Mouse (Mus musculus): ENCODE data around the gene Hist3h2ba. TPM values are rescaled to one million over a fixed set of nuclear protein-coding genes. Genes with fewer than 3 reads are reported as not detected.

Hist3h2ba gene
- polyA plus RNA-seq, 1 experiment = 101 TPM

DNA sequence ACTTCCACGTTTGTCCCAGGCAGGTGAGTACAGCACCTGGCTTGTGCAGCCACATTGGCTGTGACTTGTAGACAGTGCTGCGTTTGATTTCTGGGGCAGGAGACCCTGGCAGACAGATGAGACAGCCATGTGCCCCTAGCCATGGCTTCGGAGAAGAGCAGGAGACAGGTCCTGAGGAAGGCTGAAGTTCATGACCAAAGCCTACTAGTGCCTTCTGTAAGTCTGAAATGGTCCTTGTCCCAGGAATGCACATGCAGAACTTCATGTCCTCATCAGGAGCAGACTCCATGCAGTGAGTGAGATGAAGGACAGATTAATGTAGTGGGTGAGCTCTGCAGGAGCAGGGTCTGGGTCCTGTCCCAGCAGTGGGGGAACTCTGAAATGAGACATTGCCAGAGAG is 43.2 kb downstream of the Hist3h2ba start:
- Histone ChIP-seq H3K27ac (ENCODE audit: insufficient read depth, low read length) (no peak overlapping the region), H3K4me1 (ENCODE audit: control insufficient read depth, insufficient read depth, low read length) (peaks cover 1% of the 10 kb centered on the region; the same call in 1 of the 2 replicates), H3K4me3 (ENCODE audit: insufficient read depth, low read length) (no peak overlapping the region)
- TF ChIP-seq POLR2A (IDR thresholded peaks at IDR 0.05; ENCODE audit: extremely low read depth, insufficient read depth, low read length) (no peak), CTCF (IDR thresholded peaks at IDR 0.05; ENCODE audit: extremely low read depth, insufficient read depth, low read length) (no peak)

DNA sequence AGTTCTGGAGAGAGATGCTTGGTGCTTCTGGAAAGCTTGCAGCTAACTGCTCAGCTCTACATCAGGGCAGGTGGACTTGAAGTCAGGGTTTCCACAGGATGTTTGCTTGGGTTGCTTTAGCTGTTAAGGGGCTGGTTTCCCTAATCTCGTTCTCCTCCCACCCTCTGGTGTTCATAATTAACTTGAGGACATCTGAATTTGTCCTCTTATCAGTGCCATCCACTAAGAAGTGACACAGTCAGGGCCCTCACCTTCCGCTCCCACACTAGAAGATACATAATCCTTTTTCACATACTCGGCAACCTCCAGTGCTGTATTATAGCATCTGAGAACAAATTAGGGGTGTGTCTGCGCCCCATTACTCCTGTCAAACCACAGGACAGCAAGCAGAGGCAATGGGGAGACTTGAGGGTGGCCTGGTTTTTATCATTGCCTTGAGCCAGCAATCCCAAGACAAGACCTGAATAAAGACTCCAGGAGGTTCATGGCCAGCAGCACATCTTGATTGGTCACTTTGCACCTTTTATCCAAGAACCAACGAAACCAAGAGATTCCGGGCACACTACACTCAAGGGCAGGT is 44.5 kb downstream of the Hist3h2ba start:
- peaks cover 1% of the 10 kb centered on the region; the same call in 1 of the 2 replicates for H3K4me1 ChIP-seq (ENCODE audit: control insufficient read depth, insufficient read depth, low read length)

DNA sequence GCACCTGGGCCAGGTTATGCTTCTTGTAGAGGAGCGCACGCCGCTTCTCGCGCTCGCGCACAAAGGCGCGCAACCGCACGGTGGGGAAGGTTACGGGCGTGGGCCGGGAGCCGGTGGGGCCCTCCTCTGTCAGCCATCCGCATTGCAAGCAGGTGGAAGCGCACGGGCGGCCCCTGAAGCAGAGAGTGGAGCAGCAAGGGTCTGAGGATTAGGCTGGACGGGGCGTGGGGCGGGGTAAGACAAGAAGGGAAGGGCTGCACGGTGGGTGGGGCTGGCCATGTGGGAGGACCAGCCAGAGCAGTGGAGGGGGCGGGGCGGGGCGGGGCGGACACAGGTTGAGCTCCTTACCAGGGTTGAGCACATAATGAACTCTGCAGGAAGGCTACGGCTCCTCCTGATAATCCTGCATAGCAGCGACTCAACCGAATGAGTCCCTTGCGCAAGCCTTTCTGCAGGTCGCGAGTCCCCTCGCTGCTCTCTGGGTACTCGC is 45.7 kb downstream of the Hist3h2ba start:
- Histone ChIP-seq H3K4me1 (ENCODE audit: control insufficient read depth, insufficient read depth, low read length) (peaks cover 1% of the 10 kb centered on the region; the same call in 1 of the 2 replicates), H3K27ac (ENCODE audit: insufficient read depth, low read length) (no peak overlapping the region), H3K4me3 (ENCODE audit: insufficient read depth, low read length) (peak overlapping the region; percentile 35)
- no peak for TF ChIP-seq CTCF (IDR thresholded peaks at IDR 0.05; ENCODE audit: extremely low read depth, insufficient read depth, low read length)
- no peak for TF ChIP-seq POLR2A (IDR thresholded peaks at IDR 0.05; ENCODE audit: extremely low read depth, insufficient read depth, low read length)

More for the DNA sequence above, 44.5 kb downstream of the Hist3h2ba start:
- TF ChIP-seq POLR2A (IDR thresholded peaks at IDR 0.05; ENCODE audit: extremely low read depth, insufficient read depth, low read length) = no peak
- no peak for TF ChIP-seq CTCF (IDR thresholded peaks at IDR 0.05; ENCODE audit: extremely low read depth, insufficient read depth, low read length)
- H3K4me3 ChIP-seq (ENCODE audit: insufficient read depth, low read length) = no peak overlapping the region
- H3K27ac ChIP-seq (ENCODE audit: insufficient read depth, low read length) = no peak overlapping the region

DNA sequence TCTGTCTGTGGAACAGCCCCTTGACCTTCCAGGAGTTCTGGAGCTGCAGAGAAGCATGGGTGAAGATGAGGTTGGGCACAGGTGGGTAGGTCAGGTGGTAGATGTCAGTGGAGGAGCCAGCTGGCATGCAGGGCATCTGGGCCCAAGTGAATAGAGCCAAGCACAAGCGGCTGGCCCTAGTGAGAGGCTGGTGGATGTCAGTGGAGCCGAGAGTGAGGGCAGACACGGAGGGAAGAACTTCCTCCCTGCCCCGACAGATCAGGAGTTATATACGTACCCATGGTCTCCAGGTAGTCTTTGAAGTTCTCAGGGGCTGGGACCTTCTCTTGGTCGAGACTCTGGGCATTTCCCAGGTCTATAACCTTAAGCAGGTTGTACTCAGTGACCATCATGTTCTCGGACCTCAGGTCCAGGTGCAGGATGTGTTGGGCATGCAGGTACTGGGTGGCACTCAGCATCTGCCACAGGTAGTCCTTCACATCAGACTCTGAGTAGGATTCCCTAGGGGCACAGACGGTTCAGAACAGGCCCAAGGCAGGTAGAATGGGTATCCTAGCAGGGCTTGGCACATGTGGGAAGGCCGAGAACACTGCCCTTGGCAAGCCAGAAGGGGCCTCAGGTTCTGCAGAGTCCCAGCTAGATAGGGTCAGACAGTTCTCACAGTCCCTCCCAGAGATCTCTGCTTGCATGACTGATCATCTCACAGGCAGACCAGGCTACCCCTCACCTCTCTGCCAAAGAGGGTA is 46.5 kb downstream of the Hist3h2ba start:
- TF ChIP-seq CTCF (IDR thresholded peaks at IDR 0.05; ENCODE audit: extremely low read depth, insufficient read depth, low read length) (no peak), POLR2A (IDR thresholded peaks at IDR 0.05; ENCODE audit: extremely low read depth, insufficient read depth, low read length) (no peak)
- H3K4me1 ChIP-seq (ENCODE audit: control insufficient read depth, insufficient read depth, low read length) = peaks cover 1% of the 10 kb centered on the region; the same call in 1 of the 2 replicates
- no peak overlapping the region; the same call in 1 of the 2 replicates for H3K4me3 ChIP-seq (ENCODE audit: insufficient read depth, low read length)
- no peak overlapping the region for H3K27ac ChIP-seq (ENCODE audit: insufficient read depth, low read length)

DNA sequence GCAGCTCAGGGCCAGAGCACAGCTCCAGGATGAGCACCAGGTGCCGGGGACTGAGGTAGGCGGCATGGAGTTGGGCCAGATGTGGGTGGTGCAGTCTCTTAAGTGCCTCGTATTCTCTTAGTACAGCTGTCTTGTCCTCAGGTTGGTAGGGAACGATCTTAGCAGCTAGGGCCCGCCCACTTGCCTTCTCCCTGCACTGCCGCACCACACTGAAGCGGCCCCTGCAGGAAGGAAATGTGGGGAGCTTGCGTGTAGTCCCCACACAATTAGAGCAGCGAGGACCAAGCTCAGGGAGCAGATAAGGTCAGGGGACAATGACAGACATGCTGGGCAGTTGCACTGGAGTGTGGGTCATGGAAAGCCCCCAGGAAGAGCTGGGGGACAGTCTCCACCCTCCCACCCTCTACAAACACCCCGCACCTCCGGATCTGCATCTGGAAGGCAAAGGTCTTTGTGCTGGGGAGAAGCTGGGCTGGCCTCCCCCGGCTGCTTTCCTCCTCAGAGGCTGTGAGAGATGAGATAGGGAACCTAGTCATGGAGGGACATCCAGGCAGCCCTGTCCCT is 47.2 kb downstream of the Hist3h2ba start:
- Histone ChIP-seq H3K4me3 (ENCODE audit: insufficient read depth, low read length) (no peak overlapping the region), H3K4me1 (ENCODE audit: control insufficient read depth, insufficient read depth, low read length) (peaks cover 1% of the 10 kb centered on the region; the same call in 1 of the 2 replicates), H3K27ac (ENCODE audit: insufficient read depth, low read length) (no peak overlapping the region)
- TF ChIP-seq CTCF (IDR thresholded peaks at IDR 0.05; ENCODE audit: extremely low read depth, insufficient read depth, low read length) (0 out of 2 replicates have a peak, but pooled peaks have one; percentile 8), POLR2A (IDR thresholded peaks at IDR 0.05; ENCODE audit: extremely low read depth, insufficient read depth, low read length) (no peak)

DNA sequence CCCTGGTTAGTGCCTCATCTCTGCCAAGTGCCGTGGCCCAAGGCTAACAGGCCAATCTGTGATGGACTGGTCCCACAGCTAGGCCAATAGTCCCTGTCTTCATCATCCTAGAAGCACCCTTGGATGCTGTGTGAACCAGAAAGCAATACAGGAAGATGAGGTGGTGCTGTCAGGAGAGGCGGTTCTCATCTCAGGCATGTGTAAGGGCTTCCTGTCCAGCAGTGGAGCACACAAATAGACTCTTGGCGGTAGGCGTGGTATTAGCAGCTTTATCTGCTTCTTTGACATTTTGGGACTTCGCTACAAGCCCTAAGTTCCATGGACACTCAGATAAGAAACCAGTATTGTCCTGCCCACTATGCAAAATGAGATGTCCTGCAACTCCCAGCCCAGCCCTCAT is 48.8 kb downstream of the Hist3h2ba start:
- Histone ChIP-seq H3K27ac (ENCODE audit: insufficient read depth, low read length) (no peak overlapping the region), H3K4me1 (ENCODE audit: control insufficient read depth, insufficient read depth, low read length) (peaks cover 1% of the 10 kb centered on the region; the same call in 1 of the 2 replicates), H3K4me3 (ENCODE audit: insufficient read depth, low read length) (no peak overlapping the region)
- TF ChIP-seq CTCF (IDR thresholded peaks at IDR 0.05; ENCODE audit: extremely low read depth, insufficient read depth, low read length) (no peak), POLR2A (IDR thresholded peaks at IDR 0.05; ENCODE audit: extremely low read depth, insufficient read depth, low read length) (no peak)

Other genes starting within 250 kb of the Hist3h2ba start
- gene Olfr319, start 249.8 kb upstream of the Hist3h2ba start, polyA plus RNA-seq (2012; rRNA removed) = not detected in 2 replicates
- not detected in 2 replicates for gene Olfr318, start 224.9 kb upstream of the Hist3h2ba start, polyA plus RNA-seq (2012; rRNA removed)
- gene Olfr317, start 209.7 kb upstream of the Hist3h2ba start, polyA plus RNA-seq (2012; rRNA removed) = 0.21 and 0.27 TPM in 2 replicates
- 1.6 and 2.3 TPM in 2 replicates for gene Olfr316, start 196.2 kb upstream of the Hist3h2ba start, polyA plus RNA-seq (2012; rRNA removed)
- not detected in 2 replicates for gene Olfr315, start 175.7 kb upstream of the Hist3h2ba start, polyA plus RNA-seq (2012; rRNA removed)
- not detected in 2 replicates for gene Olfr314, start 166.0 kb upstream of the Hist3h2ba start, polyA plus RNA-seq (2012; rRNA removed)
- 1.7 and 2.2 TPM in 2 replicates for gene Fam183b, start 147.0 kb upstream of the Hist3h2ba start, polyA plus RNA-seq (2012; rRNA removed)
- not detected in 2 replicates for gene Olfr313, start 133.9 kb upstream of the Hist3h2ba start, polyA plus RNA-seq (2012; rRNA removed)
- not detected in 2 replicates for gene Olfr312, start 119.7 kb upstream of the Hist3h2ba start, polyA plus RNA-seq (2012; rRNA removed)
- gene Olfr311, start 109.7 kb upstream of the Hist3h2ba start, polyA plus RNA-seq (2012; rRNA removed) = 0.06 TPM in 1 of 2 replicates, not detected in the other
- 18.2 and 21.5 TPM in 2 replicates for gene Gm12258, start 101.8 kb upstream of the Hist3h2ba start, polyA plus RNA-seq (2012; rRNA removed)
- gene 2810021J22Rik, start 81.7 kb upstream of the Hist3h2ba start, polyA plus RNA-seq (2012; rRNA removed) = 5.7 and 5.9 TPM in 2 replicates
- 5.6 and 6.0 TPM in 2 replicates for gene Zfp39, start 44.7 kb upstream of the Hist3h2ba start, polyA plus RNA-seq (2012; rRNA removed)
- gene Btnl10, start 31.0 kb upstream of the Hist3h2ba start, polyA plus RNA-seq (2012; rRNA removed) = not detected in 2 replicates
- gene Rnf187, start 10.0 kb upstream of the Hist3h2ba start, polyA plus RNA-seq (2012; rRNA removed) = 567 and 588 TPM in 2 replicates
- gene Hist3h2a, start 5.8 kb downstream of the Hist3h2ba start, polyA plus RNA-seq (2012; rRNA removed) = 40.1 and 42.8 TPM in 2 replicates
- gene Trim17, start 5.8 kb downstream of the Hist3h2ba start, polyA plus RNA-seq (2012; rRNA removed) = 6.6 and 7.4 TPM in 2 replicates
- 25.9 and 26.7 TPM in 2 replicates for gene Trim11, start 29.2 kb downstream of the Hist3h2ba start, polyA plus RNA-seq (2012; rRNA removed)
- 2.2 TPM in 2 replicates for gene Obscn, start 187.5 kb downstream of the Hist3h2ba start, polyA plus RNA-seq (2012; rRNA removed)
- gene Iba57, start 214.8 kb downstream of the Hist3h2ba start, polyA plus RNA-seq (2012; rRNA removed) = 5.0 and 6.2 TPM in 2 replicates
- 24.8 and 32.3 TPM in 2 replicates for gene Gjc2, start 234.3 kb downstream of the Hist3h2ba start, polyA plus RNA-seq (2012; rRNA removed)
- 278 and 287 TPM in 2 replicates for gene Guk1, start 243.3 kb downstream of the Hist3h2ba start, polyA plus RNA-seq (2012; rRNA removed)